Mouse (Mus musculus) kidney, adult 8-10 months (tissue): ENCODE results near the gene Lamtor3.
"Not testable (repeated sequence)": the region's sequence is repeated elsewhere in the genome, so short reads cannot be mapped to it uniquely, and the experiment has no call there.

Experiments used
- DNase-seq, 2 experiments: peaks; one replicate each; pipeline ENCODE4 v3.0.0; 2022

Lamtor3 gene

GRCm38 (mm10) chr3:137935570-137936525 lies 17.5 kb downstream of the Lamtor3 start:
- DNase-seq = no peak

DNA sequence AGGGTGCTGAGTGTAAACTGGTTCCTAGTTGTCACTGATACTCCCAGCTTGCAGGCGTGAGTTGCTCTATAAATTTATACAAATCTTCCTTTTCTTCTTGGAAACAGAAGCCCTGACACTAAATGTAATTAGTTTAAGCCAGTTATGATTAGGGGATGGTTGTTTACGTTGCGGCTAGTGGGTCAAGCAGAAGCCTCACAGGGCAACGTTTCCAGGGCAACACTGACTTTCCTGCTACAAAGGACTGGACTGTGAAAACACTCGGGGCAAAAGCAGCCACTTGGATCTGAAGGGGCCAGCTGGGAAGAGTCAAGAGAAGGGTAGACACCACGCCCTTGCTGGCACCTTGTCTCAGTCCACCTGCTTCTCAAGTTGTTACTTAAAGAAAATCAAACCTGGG lies 18.2 kb downstream of the Lamtor3 start:
- no peak for DNase-seq

- peak in 1 of 2 experiments; percentile 31 for DNase-seq
Observed at GRCm38 (mm10) chr3:137938608-137939007, 20.3 kb downstream of the Lamtor3 start.

DNA sequence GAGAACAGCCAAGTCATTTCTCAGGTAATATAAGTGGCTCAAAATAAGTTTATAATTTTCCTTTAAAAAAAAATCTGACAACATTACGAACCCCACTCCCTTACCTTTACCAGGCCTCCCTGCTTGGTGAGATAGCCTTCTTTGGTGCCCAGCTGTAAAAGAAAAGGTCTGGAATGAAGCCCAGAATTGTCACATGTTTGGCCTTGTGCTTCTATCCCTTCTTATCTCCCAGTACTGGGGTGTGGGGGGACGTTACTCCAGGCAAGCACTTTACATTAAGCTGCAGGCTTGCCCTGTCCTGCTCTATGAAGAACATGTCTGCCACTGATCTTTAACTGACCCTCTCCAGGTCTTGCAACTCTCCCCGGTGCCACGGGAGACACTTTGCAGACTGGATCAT lies 22.5 kb downstream of the Lamtor3 start:
- no peak for DNase-seq

DNA sequence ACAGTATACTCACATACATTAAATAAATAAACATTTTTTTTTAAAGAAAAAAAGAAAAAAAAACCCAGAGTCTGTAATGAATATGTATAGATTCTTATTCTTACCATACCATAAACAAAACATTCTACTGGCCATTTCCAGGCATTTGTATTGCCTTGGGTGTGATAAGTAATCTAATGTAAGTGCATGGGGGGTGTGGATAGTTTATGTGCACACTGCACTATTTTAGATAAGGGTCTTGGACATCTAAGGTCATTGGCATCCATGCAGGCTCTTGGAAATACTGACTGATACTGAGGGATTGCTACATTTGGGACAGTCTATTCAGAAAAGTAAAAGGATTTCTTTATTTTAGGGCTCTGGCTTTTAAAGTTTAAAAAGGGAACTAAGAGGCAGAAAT lies 23.2 kb downstream of the Lamtor3 start:
- no peak for DNase-seq

DNA sequence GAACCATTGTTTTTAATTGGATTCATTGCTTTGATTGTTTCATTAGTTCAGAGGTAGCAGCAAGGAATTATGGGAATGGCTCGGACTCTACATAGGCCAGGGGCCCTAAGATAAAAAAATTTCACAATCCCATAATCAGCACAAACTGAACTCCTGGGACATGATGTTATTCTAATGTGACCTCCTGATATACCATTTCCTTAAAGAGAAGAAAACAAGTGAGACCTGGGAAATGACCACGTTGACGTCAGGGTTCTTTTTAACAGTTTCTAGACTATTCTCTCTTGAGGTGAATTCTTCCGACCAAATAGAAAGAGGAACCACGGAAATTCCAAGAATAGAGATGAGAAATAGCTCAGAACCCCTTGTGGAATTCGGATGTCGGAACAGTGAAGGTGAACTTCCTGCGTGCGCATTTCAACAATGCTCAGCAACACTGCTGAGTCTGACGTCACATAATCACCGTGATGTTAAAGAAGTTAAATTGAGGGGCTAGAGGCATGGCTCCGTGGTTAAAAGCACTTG lies 23.9 kb downstream of the Lamtor3 start:
- DNase-seq = no peak

DNA sequence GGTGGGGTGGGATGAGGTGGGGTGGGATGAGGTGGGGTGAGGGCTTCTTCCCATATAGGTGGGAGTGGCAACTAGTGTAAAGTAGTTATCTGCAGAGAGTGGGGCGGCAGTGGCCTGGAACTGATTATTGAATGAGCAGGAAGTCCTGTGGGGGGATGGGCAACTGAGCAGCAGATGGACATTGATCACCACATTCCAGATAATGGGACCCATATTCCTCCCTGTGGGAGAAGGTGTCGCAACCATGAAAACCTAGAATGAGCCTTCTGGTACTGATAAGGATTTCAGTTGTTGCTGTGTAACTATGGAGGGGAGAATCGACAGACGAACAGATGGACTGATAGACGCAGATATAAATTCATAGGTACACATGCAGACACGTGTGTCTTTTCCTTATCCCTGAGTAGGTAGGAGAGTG lies 25.4 kb downstream of the Lamtor3 start:
- DNase-seq = no peak

GRCm38 (mm10) chr3:137946827-137947226 lies 28.5 kb downstream of the Lamtor3 start:
- DNase-seq = no peak

- DNase-seq = no peak
Observed at GRCm38 (mm10) chr3:137947525-137947924, 29.2 kb downstream of the Lamtor3 start.

DNA sequence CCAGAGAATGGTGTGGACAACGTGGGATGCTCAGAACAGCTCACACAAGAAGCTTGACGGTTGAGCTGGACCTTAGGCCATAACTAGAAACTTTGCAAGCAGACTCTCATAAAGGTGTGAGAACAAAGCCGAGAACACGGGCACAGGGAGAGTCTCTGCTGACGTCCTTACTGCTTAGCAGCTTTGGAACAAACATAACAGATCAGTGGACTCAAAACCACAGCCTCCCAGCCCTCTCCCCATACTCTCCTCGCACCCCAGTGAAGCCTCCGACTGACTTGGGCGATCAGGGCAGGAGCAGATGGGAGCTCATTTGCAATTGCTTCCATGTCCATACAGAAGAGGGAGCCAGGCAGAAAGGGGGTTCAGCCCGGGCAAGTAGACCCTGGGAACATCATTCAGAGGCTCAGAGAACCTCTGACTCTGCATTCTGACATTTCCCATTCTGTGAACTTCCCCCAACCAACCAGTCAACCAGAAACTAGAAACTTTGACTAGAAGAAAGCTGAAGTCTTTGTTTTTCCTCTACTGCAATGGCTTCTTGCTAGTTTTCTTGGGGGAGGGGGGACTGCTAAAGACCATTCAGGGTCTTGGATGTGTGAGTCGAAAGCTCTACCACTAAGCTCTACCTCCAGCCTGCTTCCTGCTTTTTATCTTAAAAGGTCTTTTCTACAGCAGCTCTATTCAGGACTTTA lies 32.0 kb downstream of the Lamtor3 start:
- no peak for DNase-seq

DNA sequence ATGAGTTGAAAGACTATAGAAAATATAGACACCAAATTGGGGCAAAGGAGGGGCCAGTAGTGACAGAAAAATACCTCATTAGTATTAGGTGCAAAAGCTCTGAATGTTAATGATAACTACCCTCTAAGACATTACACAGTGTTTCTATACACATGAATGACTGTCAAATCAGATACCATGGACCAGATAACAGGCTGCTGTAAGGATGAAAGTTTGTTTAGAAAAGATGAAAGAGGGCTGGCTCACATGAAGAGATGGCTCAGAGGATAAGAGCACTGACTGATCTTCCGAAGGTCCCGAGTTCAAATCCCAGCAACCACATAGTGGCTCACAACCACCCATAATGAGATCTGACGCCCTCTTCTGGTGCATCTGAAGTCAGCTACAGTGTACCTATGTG lies 33.0 kb downstream of the Lamtor3 start:
- not testable (repeated sequence) for DNase-seq

- no peak for DNase-seq
Observed at GRCm38 (mm10) chr3:137951819-137952218, 33.5 kb downstream of the Lamtor3 start.

DNA sequence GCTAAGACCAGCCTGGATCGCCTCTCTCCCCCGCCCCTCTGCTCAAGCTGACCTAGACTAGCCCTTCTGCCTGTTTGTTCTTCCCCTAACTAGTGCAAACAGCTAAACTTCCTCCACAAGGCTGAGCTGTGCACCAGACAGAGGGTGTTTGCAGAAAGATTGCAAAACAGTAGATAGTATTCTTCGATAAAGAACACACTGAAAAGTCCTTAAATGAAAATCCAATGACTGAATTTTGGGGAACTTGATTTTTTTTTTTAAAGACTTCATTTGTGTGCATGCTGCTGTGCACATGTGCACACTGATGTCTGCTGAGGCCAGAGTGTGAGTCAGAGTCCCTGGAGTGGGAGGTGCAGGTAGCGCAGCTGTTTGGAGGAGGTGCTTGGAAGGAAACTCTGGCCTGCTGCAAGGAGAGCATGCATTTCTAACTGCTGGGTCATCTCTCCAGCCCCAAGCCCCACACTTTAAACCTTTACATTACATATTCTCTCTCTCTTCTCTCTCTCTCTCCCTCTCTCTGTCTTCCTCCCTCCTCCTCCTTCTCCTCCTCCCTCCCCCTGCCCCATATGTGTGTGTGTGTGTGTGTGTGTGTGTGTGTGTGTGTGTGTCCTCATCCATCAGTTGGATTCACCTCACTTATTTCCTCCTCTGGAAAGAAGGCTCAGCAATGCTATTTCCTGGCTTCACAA lies 34.1 kb downstream of the Lamtor3 start:
- no peak for DNase-seq

- DNase-seq = no peak
Observed at GRCm38 (mm10) chr3:137952914-137953880, 34.9 kb downstream of the Lamtor3 start.

DNA sequence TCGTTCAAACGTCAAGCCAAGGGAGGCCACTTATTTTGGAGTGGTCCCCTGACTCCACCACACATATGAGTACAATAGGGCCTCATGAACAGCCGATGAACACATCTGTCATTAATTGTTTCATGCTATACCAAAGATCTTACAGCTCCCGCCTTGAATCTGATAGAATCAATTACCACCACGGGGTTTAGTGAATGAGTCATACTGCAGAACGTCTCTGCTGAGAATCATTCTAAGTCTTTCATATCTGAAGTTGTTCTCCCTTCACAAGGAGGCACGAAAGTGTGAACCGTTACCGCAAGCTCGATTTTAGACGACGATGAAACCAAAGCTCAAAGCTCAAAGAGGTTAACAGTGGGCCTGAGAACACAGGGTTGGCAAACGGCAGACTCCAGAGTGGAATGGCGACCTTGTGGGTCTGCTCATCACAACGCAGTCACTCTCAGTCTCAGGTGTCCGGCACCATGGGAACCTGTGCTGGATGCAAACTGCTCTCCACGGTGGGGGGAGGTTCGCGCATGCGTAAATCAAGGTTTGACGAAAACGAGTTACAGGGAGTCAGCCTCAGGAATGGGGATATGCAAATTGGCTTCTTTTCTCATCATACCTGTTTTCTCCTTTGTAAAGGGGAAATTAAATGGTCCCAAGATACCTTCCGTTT lies 36.1 kb downstream of the Lamtor3 start:
- no peak for DNase-seq

DNA sequence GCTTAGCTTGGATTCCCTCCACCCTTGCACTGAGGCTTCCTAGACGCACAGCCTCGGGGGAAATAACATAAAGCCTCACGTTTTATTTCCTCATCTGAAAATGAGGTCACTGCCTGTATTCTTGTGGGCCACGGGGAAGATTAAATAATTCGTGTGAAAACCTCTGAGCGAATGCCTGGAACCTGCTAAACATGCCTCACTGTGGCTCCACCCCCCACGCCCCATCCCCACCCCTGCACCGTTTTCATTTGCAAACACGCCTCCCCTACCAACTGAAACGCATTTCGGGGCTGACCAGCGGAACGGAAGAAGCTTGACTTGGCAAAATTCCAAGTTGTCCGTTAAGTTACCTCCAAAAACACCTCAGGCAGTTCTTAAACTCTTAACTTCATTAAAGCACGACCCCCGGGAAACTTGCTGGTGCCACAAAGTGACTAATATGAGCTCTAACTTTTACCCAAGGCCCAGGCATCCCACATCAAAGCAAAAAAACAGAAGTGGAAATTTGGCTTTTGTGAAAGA lies 37.3 kb downstream of the Lamtor3 start:
- DNase-seq = no peak

DNA sequence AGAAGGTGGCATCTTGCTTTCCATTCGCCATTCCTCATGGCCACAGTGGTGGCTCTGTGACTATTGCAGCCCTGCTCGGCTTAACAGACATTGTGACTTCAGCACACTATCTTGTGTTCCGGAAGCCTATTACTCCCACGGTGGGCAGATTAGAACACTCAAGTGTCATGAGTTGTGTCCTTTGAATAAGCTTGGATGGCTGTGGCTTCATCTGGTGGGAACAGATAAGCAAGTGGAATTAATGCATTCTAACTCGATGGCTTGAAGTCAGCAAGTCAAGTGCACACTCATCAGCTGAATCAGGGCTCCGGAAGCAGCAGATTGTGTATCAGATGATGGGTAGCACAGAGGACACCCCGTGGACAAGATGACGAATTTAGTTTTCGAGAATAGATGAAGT lies 39.6 kb downstream of the Lamtor3 start:
- DNase-seq = no peak

DNA sequence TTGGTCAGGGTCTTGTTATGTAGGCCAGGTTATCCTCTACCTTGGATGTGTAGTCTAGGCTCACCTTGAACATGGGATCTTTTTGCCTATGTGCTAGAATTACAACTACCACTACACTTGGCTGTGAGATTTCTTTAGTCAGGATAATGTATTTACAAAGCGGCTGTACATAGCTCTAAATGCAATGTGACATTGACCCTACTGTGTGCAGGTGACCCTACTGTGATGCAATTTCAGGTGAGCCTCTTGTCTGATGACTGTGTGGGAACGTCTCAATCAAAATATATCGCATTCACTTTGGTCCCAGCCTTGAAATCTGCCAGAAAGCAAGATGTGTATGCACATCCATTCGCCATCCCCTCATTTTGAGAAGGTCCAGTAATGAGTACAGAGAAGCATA lies 40.0 kb downstream of the Lamtor3 start:
- DNase-seq = no peak

DNA sequence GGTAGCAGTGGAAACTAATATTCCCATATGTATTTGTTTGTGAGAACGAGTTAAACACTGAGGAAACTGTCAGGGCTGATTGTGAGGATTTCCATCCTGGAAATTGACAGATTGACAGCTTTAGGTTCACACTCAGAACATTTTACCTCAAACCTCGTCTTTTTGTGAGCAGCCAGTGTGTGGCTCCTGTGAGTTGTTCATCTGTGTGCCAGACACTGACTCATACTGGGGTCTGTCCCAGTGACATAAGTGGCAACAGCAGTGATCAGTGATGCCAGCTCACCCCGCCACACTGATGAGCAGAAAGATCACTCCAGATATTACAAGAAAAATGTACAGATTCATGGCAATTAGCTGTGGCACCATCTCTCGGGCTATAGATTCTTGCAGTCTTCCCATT lies 41.1 kb downstream of the Lamtor3 start:
- no peak for DNase-seq

DNA sequence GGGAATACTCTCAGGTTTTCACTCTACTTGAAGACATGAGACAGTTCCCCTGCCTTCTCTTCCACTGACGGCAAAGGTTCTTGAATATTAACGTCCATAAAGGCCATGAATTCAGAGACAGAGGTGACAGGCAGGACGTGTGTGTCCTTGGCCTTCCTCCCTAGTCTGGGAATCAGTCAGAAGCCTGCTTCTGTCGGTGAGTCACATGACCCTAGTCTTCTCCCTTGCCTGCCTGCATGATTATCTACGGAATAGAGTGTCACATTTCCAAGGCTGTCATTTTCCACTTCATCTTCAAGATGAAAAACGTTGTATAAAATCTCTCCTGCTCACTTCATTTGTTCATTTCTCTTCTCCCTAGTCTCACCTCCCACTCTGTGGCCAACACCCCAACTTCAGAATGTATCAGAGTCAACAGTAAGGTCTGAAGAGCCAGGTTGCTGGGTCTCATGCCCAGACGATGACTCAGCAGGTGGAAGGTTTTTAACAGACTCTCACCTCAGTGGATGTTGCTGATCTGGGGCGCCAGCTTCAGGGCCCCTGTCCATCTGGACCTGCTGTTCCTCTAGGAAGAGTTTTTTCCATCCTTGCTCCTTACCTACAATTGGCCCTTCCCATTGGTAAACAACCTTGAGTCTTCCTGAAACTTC lies 43.6 kb downstream of the Lamtor3 start:
- no peak for DNase-seq

GRCm38 (mm10) chr3:137963508-137963907 lies 45.2 kb downstream of the Lamtor3 start:
- no peak for DNase-seq
